Mouse (Mus musculus) lung, adult 2 months (tissue): ENCODE results near the gene Kynu.

ENCODE experiments used
- CTCF ChIP-seq: fragments of 200-500 bp; IDR thresholded peaks from 2 replicates; pipeline ENCODE4 v1.5.1; 2011; ENCODE audit warnings: mild to moderate bottlenecking, low read length, control low read depth; ENCODE audit not compliant: insufficient read depth
- POLR2A ChIP-seq: fragments of 200-500 bp; IDR thresholded peaks from 2 replicates; pipeline ENCODE4 v1.6.1; 2011; ENCODE audit warnings: low read depth, mild to moderate bottlenecking, control low read depth, low read length, borderline replicate concordance; ENCODE audit errors: extremely low read depth

- TF ChIP-seq CTCF (no peak), POLR2A (no peak)
Measured at GRCm38 (mm10) chr2:43556985-43557384, 1.9 kb downstream of the Kynu start.
